Mouse (Mus musculus): Measurements from ENCODE around the gene Tubb5. TPM values are rescaled to one million over a fixed set of nuclear protein-coding genes. Genes with fewer than 3 reads are reported as not detected.
A peak's percentile ranks its signal among the peaks of the same experiment; 100 is the strongest.

Tubb5 gene
- polyA plus RNA-seq, 1 experiment, result 32.5 TPM

- H3K4me3 ChIP-seq (ENCODE audit: insufficient read depth, low read depth, low read length), result peak overlapping the region; percentile 78
- peaks cover 3% of the 10 kb centered on the region; the same call in 1 of the 2 replicates for H3K4me1 ChIP-seq (ENCODE audit: control insufficient read depth, insufficient read depth, insufficient read length, low read length)
These were observed 29.1 kb upstream of the Tubb5 start for GRCm38 (mm10) chr17:35866911-35867890.

GRCm38 (mm10) chr17:35866281-35866831, 28.2 kb upstream of the Tubb5 start:
- Histone ChIP-seq H3K4me1 (ENCODE audit: control insufficient read depth, insufficient read depth, insufficient read length, low read length) (peaks cover 3% of the 10 kb centered on the region; the same call in 1 of the 2 replicates), H3K4me3 (ENCODE audit: insufficient read depth, low read depth, low read length) (peak overlapping the region; percentile 78), H3K27ac (replicated peaks; ENCODE audit: low read depth, low read length) (peak overlapping the region; percentile 99)

More at GRCm38 (mm10) chr17:35866911-35867890, 29.1 kb upstream of the Tubb5 start:
- H3K27ac ChIP-seq (replicated peaks; ENCODE audit: low read depth, low read length), result peak overlapping the region; percentile 99

- Histone ChIP-seq H3K27ac (replicated peaks; ENCODE audit: low read depth, low read length) (peak within 1 kb of the TSS; percentile 99), H3K4me3 (ENCODE audit: insufficient read depth, low read depth, low read length) (peak within 1 kb of the TSS; percentile 78), H3K4me1 (ENCODE audit: control insufficient read depth, insufficient read depth, insufficient read length, low read length) (peaks cover 3% of the 10 kb centered on the region; the same call in 1 of the 2 replicates)
These were observed 27.6 kb upstream of the Tubb5 start, which contains the start of gene Ppp1r18 for GRCm38 (mm10) chr17:35865481-35866280. TSS of gene Ppp1r18 (plus strand) at chr17:35865593.

GRCm38 (mm10) chr17:35864832-35865353, 26.8 kb upstream of the Tubb5 start:
- Histone ChIP-seq H3K27ac (replicated peaks; ENCODE audit: low read depth, low read length) (peak overlapping the region; percentile 99), H3K4me1 (ENCODE audit: control insufficient read depth, insufficient read depth, insufficient read length, low read length) (peaks cover 3% of the 10 kb centered on the region; the same call in 1 of the 2 replicates), H3K4me3 (ENCODE audit: insufficient read depth, low read depth, low read length) (peak overlapping the region; percentile 78)

- Histone ChIP-seq H3K27ac (replicated peaks; ENCODE audit: low read depth, low read length) (peak within 1 kb of the TSS; percentile 62; the same call in 1 of the 2 replicates), H3K4me3 (ENCODE audit: insufficient read depth, low read depth, low read length) (peak within 1 kb of the TSS; percentile 83), H3K4me1 (ENCODE audit: control insufficient read depth, insufficient read depth, insufficient read length, low read length) (peaks cover 3% of the 10 kb centered on the region; the same call in 1 of the 2 replicates)
These were observed 23.2 kb upstream of the Tubb5 start, which contains the start of gene Nrm for GRCm38 (mm10) chr17:35861198-35861857. TSS of gene Nrm (plus strand) at chr17:35861318.

- peak overlapping the region; percentile 54 for H3K4me3 ChIP-seq (ENCODE audit: insufficient read depth, low read depth, low read length)
- H3K27ac ChIP-seq (replicated peaks; ENCODE audit: low read depth, low read length), result peak overlapping the region; percentile 62; the same call in 1 of the 2 replicates
These were observed 22.7 kb upstream of the Tubb5 start for GRCm38 (mm10) chr17:35860831-35861197.

GRCm38 (mm10) chr17:35859835-35860234, 21.7 kb upstream of the Tubb5 start:
- H3K4me1 ChIP-seq (ENCODE audit: control insufficient read depth, insufficient read depth, insufficient read length, low read length), result peaks cover under 1% of the 10 kb centered on the region; the same call in 1 of the 2 replicates
- no peak overlapping the region for H3K27ac ChIP-seq (replicated peaks; ENCODE audit: low read depth, low read length)
- no peak overlapping the region for H3K4me3 ChIP-seq (ENCODE audit: insufficient read depth, low read depth, low read length)

More at GRCm38 (mm10) chr17:35860831-35861197, 22.7 kb upstream of the Tubb5 start:
- peaks cover 3% of the 10 kb centered on the region; the same call in 1 of the 2 replicates for H3K4me1 ChIP-seq (ENCODE audit: control insufficient read depth, insufficient read depth, insufficient read length, low read length)

- no peaks in the 10 kb centered on the region; the same call in 1 of the 2 replicates for H3K4me1 ChIP-seq (ENCODE audit: control insufficient read depth, insufficient read depth, insufficient read length, low read length)
- H3K4me3 ChIP-seq (ENCODE audit: insufficient read depth, low read depth, low read length), result no peak overlapping the region
- no peak overlapping the region for H3K27ac ChIP-seq (replicated peaks; ENCODE audit: low read depth, low read length)
These were observed 21.3 kb upstream of the Tubb5 start for GRCm38 (mm10) chr17:35859371-35859770.

GRCm38 (mm10) chr17:35850974-35851373, 12.9 kb upstream of the Tubb5 start:
- Histone ChIP-seq H3K4me3 (ENCODE audit: insufficient read depth, low read depth, low read length) (no peak overlapping the region), H3K4me1 (ENCODE audit: control insufficient read depth, insufficient read depth, insufficient read length, low read length) (no peaks in the 10 kb centered on the region)

GRCm38 (mm10) chr17:35848112-35848511, 10.0 kb upstream of the Tubb5 start:
- Histone ChIP-seq H3K4me1 (ENCODE audit: control insufficient read depth, insufficient read depth, insufficient read length, low read length) (no peaks in the 10 kb centered on the region), H3K4me3 (ENCODE audit: insufficient read depth, low read depth, low read length) (no peak overlapping the region), H3K27ac (replicated peaks; ENCODE audit: low read depth, low read length) (no peak overlapping the region)

More at GRCm38 (mm10) chr17:35850974-35851373, 12.9 kb upstream of the Tubb5 start:
- no peak overlapping the region for H3K27ac ChIP-seq (replicated peaks; ENCODE audit: low read depth, low read length)

GRCm38 (mm10) chr17:35843514-35843913, 5.4 kb upstream of the Tubb5 start:
- H3K27ac ChIP-seq (replicated peaks; ENCODE audit: low read depth, low read length), result no peak overlapping the region
- H3K4me1 ChIP-seq (ENCODE audit: control insufficient read depth, insufficient read depth, insufficient read length, low read length), result no peaks in the 10 kb centered on the region
- no peak overlapping the region for H3K4me3 ChIP-seq (ENCODE audit: insufficient read depth, low read depth, low read length)

GRCm38 (mm10) chr17:35842006-35842405, 3.9 kb upstream of the Tubb5 start:
- Histone ChIP-seq H3K27ac (replicated peaks; ENCODE audit: low read depth, low read length) (no peak overlapping the region), H3K4me1 (ENCODE audit: control insufficient read depth, insufficient read depth, insufficient read length, low read length) (no peaks in the 10 kb centered on the region), H3K4me3 (ENCODE audit: insufficient read depth, low read depth, low read length) (peak overlapping the region; percentile 71)

- peak within 1 kb of the TSS; percentile 67 for H3K27ac ChIP-seq (replicated peaks; ENCODE audit: low read depth, low read length)
- no peaks in the 10 kb centered on the region for H3K4me1 ChIP-seq (ENCODE audit: control insufficient read depth, insufficient read depth, insufficient read length, low read length)
- H3K4me3 ChIP-seq (ENCODE audit: insufficient read depth, low read depth, low read length), result peak within 1 kb of the TSS; percentile 71
These were observed 3.2 kb upstream of the Tubb5 start, which contains the start of gene Mdc1 for GRCm38 (mm10) chr17:35841076-35841950. TSS of gene Mdc1 (plus strand) at chr17:35841515.

Data from brown adipose tissue, adult 24 weeks (tissue).